Comparison of ENCODE assay signal across 7 mouse cellular contexts in the genomic region with DNA sequence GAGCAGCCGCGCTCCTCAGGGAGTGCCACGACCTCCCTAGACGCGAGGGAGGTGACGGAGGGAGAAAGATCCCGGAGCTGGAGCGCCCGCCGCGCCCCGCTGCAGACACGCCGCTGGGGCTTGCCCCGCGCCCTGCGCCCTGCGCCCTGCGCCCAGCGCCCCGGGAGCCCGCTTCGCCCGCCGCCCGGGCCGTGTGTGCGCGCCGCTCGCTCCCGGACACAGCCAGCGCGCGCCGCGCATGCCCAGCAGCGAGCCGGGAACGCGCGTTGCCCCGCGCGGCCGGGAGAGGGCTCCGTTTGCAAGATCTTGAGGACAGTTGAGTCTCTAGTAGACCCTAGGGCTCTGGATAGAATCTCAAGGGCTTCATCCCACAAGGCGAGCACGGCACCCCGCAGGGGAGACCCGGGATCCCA. TPM values are rescaled to one million over a fixed set of nuclear protein-coding genes. Genes with fewer than 3 reads are reported as not detected.
A peak's percentile ranks its signal among the peaks of the same experiment; 100 is the strongest.
DNase-seq lines count a peak whose midpoint lies in the region; ATAC-seq and TF ChIP-seq lines count a peak whose summit lies in the region.

No protein-coding gene starts in this region.

- H3K9me3 ChIP-seq in embryonic facial prominence, embryonic 15.5 days (replicated peaks), result no peaks in the 10 kb centered on the region
- H3K9me3 ChIP-seq in heart, embryonic 12.5 days (replicated peaks), result no peaks in the 10 kb centered on the region
- no peaks in the 10 kb centered on the region for H3K9me3 ChIP-seq in kidney, postnatal 0 days (replicated peaks; ENCODE audit: low read length)

- H3ac ChIP-seq in myocyte (ENCODE audit: control insufficient read depth, insufficient read length), result peak overlapping the region; percentile 41

- DNase-seq in brain, adult 2 months (ENCODE audit: low read depth, low spot score), result peak; percentile 92
- DNase-seq in kidney, postnatal 0 days (ENCODE audit: low spot score), result peak; percentile 76
- DNase-seq in liver, adult 2 months (ENCODE audit: extremely low read depth, low read depth, low spot score), result no peak
- DNase-seq in spleen, postnatal 4 days (ENCODE audit: low spot score in 2 of 2), result peak; percentile 69 to 84

- no peaks in the 10 kb centered on the region for H3K79me2 ChIP-seq in liver, adult 2 months (ENCODE audit: control insufficient read depth, insufficient read depth, low read length)
- H3K79me2 ChIP-seq in myocyte (ENCODE audit: control insufficient read depth, insufficient read depth), result peaks cover 7% of the 10 kb centered on the region

- H3K9ac ChIP-seq in embryonic facial prominence, embryonic 15.5 days, result peak overlapping the region; percentile 63
- peak overlapping the region; percentile 94 for H3K9ac ChIP-seq in heart, embryonic 12.5 days
- H3K9ac ChIP-seq in kidney, postnatal 0 days (ENCODE audit: low read depth, low read length), result peak overlapping the region; percentile 61
- peak overlapping the region; percentile 74 for H3K9ac ChIP-seq in liver, adult 2 months (ENCODE audit: low read depth, low read length)

- WGBS in embryonic facial prominence, embryonic 15.5 days, result under 1% methylated on average over 34 of the region's 51 CpGs
- under 1% methylated on average over 48 of the region's 51 CpGs for WGBS in heart, embryonic 12.5 days
- under 1% methylated on average over 41 of the region's 51 CpGs for WGBS in kidney, postnatal 0 days
- 1% methylated on average over 44 of the region's 51 CpGs for WGBS in liver, adult 2 months

- no peak for TF ChIP-seq POLR2A in liver, adult 2 months (IDR thresholded peaks at IDR 0.05; ENCODE audit: extremely low read depth, insufficient read depth, low read length)
- peak; percentile 43 for TF ChIP-seq POLR2A in myocyte (IDR thresholded peaks at IDR 0.05; ENCODE audit: insufficient read length, low read depth)

- peak overlapping the region; percentile 86 for H3K4me3 ChIP-seq in embryonic facial prominence, embryonic 15.5 days (replicated peaks)
- peak overlapping the region; percentile 97 for H3K4me3 ChIP-seq in heart, embryonic 12.5 days
- H3K4me3 ChIP-seq in kidney, postnatal 0 days (replicated peaks; ENCODE audit: low read depth, low read length), result peak overlapping the region; percentile 69
- H3K4me3 ChIP-seq in liver, adult 2 months (ENCODE audit: insufficient read depth, low read depth, low read length), result peak overlapping the region; percentile 69
- peak overlapping the region; percentile 34 for H3K4me3 ChIP-seq in myocyte

- peak overlapping the region; percentile 87 for H3K4me2 ChIP-seq in embryonic facial prominence, embryonic 15.5 days (replicated peaks)
- H3K4me2 ChIP-seq in heart, embryonic 12.5 days, result peak overlapping the region; percentile 100
- H3K4me2 ChIP-seq in kidney, postnatal 0 days (ENCODE audit: low read length), result peak overlapping the region; percentile 85
- peak overlapping the region; percentile 84 for H3K4me2 ChIP-seq in myocyte (ENCODE audit: low read depth)

- peaks cover 6% of the 10 kb centered on the region; the same call in 1 of the 2 replicates for H3K4me1 ChIP-seq in embryonic facial prominence, embryonic 15.5 days
- H3K4me1 ChIP-seq in heart, embryonic 12.5 days (replicated peaks), result 0 out of 2 replicates have a peak, but pooled peaks cover 7% of the 10 kb centered on the region
- no peaks in the 10 kb centered on the region; the same call in 1 of the 2 replicates for H3K4me1 ChIP-seq in kidney, postnatal 0 days (replicated peaks; ENCODE audit: insufficient read depth, low read length)
- no peaks in the 10 kb centered on the region for H3K4me1 ChIP-seq in liver, adult 2 months (ENCODE audit: control insufficient read depth, insufficient read depth, low read length)

- peak; percentile 74 for ATAC-seq in embryonic facial prominence, embryonic 15.5 days (ENCODE audit: insufficient number of reproducible peaks, low FRiP score, low TSS enrichment, low read depth)
- ATAC-seq in heart, embryonic 12.5 days (ENCODE audit: insufficient number of reproducible peaks, low FRiP score), result peak; percentile 81
- peak; percentile 83 for ATAC-seq in kidney, postnatal 0 days (replicated peaks; ENCODE audit: low FRiP score, low read depth)

- H3K27ac ChIP-seq in embryonic facial prominence, embryonic 15.5 days (replicated peaks), result peak overlapping the region; percentile 74; the same call in 1 of the 2 replicates
- H3K27ac ChIP-seq in heart, embryonic 12.5 days (ENCODE audit: poor library complexity, severe bottlenecking), result 0 out of 2 replicates have a peak overlapping the region, but pooled peaks have one; percentile 43
- H3K27ac ChIP-seq in kidney, postnatal 0 days, result 0 out of 2 replicates have a peak overlapping the region, but pooled peaks have one; percentile 1
- 0 out of 2 replicates have a peak overlapping the region, but pooled peaks have one; percentile 21 for H3K27ac ChIP-seq in liver, adult 2 months (replicated peaks; ENCODE audit: insufficient read depth, low read depth, low read length)

- no peaks in the 10 kb centered on the region for H3K27me3 ChIP-seq in embryonic facial prominence, embryonic 15.5 days
- peaks cover 5% of the 10 kb centered on the region; the same call in 1 of the 2 replicates for H3K27me3 ChIP-seq in heart, embryonic 12.5 days (replicated peaks)
- H3K27me3 ChIP-seq in kidney, postnatal 0 days (ENCODE audit: insufficient read depth, low read length), result no peaks in the 10 kb centered on the region
- H3K27me3 ChIP-seq in liver, adult 2 months (ENCODE audit: control insufficient read depth, insufficient read depth, low read length), result peaks cover 12% of the 10 kb centered on the region
- H3K27me3 ChIP-seq in myocyte (ENCODE audit: control insufficient read depth, insufficient read depth, insufficient read length), result no peaks in the 10 kb centered on the region

- TF ChIP-seq CTCF in kidney, postnatal 0 days (IDR thresholded peaks at IDR 0.05; ENCODE audit: low read depth), result peak; percentile 46
- TF ChIP-seq CTCF in liver, adult 2 months (IDR thresholded peaks at IDR 0.05; ENCODE audit: low read depth, low read length), result peak; percentile 26; the same call in 1 of the 2 replicates

- no peaks in the 10 kb centered on the region for H3K36me3 ChIP-seq in embryonic facial prominence, embryonic 15.5 days
- H3K36me3 ChIP-seq in heart, embryonic 12.5 days, result no peaks in the 10 kb centered on the region
- no peaks in the 10 kb centered on the region for H3K36me3 ChIP-seq in kidney, postnatal 0 days (ENCODE audit: insufficient read depth, low read length)
- no peaks in the 10 kb centered on the region for H3K36me3 ChIP-seq in liver, adult 2 months (ENCODE audit: control insufficient read depth, insufficient read depth, low read length)
- no peaks in the 10 kb centered on the region for H3K36me3 ChIP-seq in myocyte (ENCODE audit: control insufficient read depth, insufficient read depth)

TF ChIP-seq in myocyte, 11 proteins besides CTCF, POLR2A, EP300 and RAD21:
- TF ChIP-seq MYOD1 (IDR thresholded peaks at IDR 0.05; ENCODE audit: control insufficient read depth in 1 of 3, insufficient read length in 2 of 3, low read depth in 2 of 3) (no peak), MYOG (IDR thresholded peaks at IDR 0.05; ENCODE audit: control insufficient read depth in 1 of 3, insufficient read depth in 1 of 3, insufficient read length in 2 of 3, low read depth in 2 of 3) (no peak), POLR2AphosphoS2 (IDR thresholded peaks at IDR 0.05; ENCODE audit: insufficient read length, low read depth) (peak; percentile 13), TCF12 (IDR thresholded peaks at IDR 0.05; ENCODE audit: insufficient read depth, poor library complexity, severe bottlenecking) (no peak)
TF ChIP-seq in myocyte: peak in this region for 1.

RNA-seq across cellular contexts. Expression of gene Eps8, which starts 5.6 kb away (rescaled TPM):
- 30.9 and 31.8 TPM in 2 replicates for polyA plus RNA-seq in embryonic facial prominence, embryonic 15.5 days (2015; fragmentation: Nextera tagmentation; extraction: Ambion mirVana)
- 16.2 and 18.4 TPM in 2 replicates for polyA plus RNA-seq in heart, embryonic 12.5 days (2016; fragmentation: Nextera tagmentation; extraction: Ambion mirVana)
- polyA plus RNA-seq in kidney, postnatal 0 days (2015; fragmentation: Nextera tagmentation; extraction: Ambion mirVana), result 45.1 and 46.1 TPM in 2 replicates
- total RNA-seq in liver, adult 2 months (2014; rRNA removed), result 2.2 TPM in 2 replicates
- polyA plus RNA-seq in liver, adult 2 months (2012; rRNA removed), result 0.67 and 0.89 TPM in 2 replicates
- 12.4 TPM for polyA plus RNA-seq in myocyte (2012; fragmentation: generic; extraction: Trizol)

Comparison
In these comparisons a context has a peak if more than half of its experiments do, and no peak if none do; other contexts are left out.
1. H3K27ac ChIP-seq: peak in every context shown above with its lines; median percentile 74 in embryonic facial prominence, embryonic 15.5 days; 43 in heart, embryonic 12.5 days; 21 in liver, adult 2 months; 1 in kidney, postnatal 0 days.
2. H3K4me3 ChIP-seq: peak in every context shown above with its lines; median percentile 97 in heart, embryonic 12.5 days; 86 in embryonic facial prominence, embryonic 15.5 days; 69 in kidney, postnatal 0 days; 69 in liver, adult 2 months; 34 in myocyte.